Mouse (Mus musculus) naive thymus-derived CD4-positive, alpha-beta T cell, adult 2 months (primary cell): ENCODE data around the gene Olfr25.

Source experiments
- DNase-seq: peaks from one replicate; pipeline ENCODE4 v3.0.0-alpha.2; 2011; ENCODE audit warnings: low read depth

Olfr25 gene

GRCm38 (mm10) chr9:38328760-38329159, at the start of gene Olfr25:
Gene Olfr25, plus strand, starts transcription at chr9:38329060.
- DNase-seq: no peak

- DNase-seq: no peak
These were observed 38.1 kb upstream of the Olfr25 start, which contains the start of gene Olfr896-ps1 for GRCm38 (mm10) chr9:38290807-38291206. Gene Olfr896-ps1, plus strand, starts transcription at chr9:38291107.

- DNase-seq: no peak
These were observed 19.3 kb downstream of the Olfr25 start, which contains the start of gene Olfr898 for GRCm38 (mm10) chr9:38348111-38348510. Gene Olfr898, plus strand, starts transcription at chr9:38348411.

- no peak for DNase-seq
These were observed 37.7 kb downstream of the Olfr25 start, which contains the start of gene Olfr250 for GRCm38 (mm10) chr9:38366596-38366995. Gene Olfr250, plus strand, starts transcription at chr9:38366896.

GRCm38 (mm10) chr9:38376786-38377185, 47.9 kb downstream of the Olfr25 start, which contains the start of gene Olfr251:
Gene Olfr251, plus strand, starts transcription at chr9:38377086.
- DNase-seq: no peak
